Mouse (Mus musculus) granulocyte monocyte progenitor cell, adult 5-6 weeks (primary cell): Measurements from ENCODE around the gene Tmem121b. TPM values are rescaled to one million over a fixed set of nuclear protein-coding genes. Genes with fewer than 3 reads are reported as not detected.

ENCODE experiments used
- ATAC-seq: replicated peaks from 2 replicates; pipeline ENCODE4 v1.8.0; 2016; ENCODE audit warnings: mild to moderate bottlenecking, moderate TSS enrichment, inconsistent platforms; ENCODE audit not compliant: poor library complexity, severe bottlenecking
- total RNA-seq, 2 experiments: library from RNA; stranded (forward) in 1 of 2; stranded (reverse) in 1 of 2; fragments of 200-712, 200-1000 nt in 1 of 2; fragments of >200 nt in 1 of 2; fragmentation: Nextera tagmentation in 1 of 2; gene quantifications; 2 replicates each; pipeline ENCODE4 v1.2.3; 2014 to 2017

Tmem121b gene
- total RNA-seq, 2 experiments from 2014 or later = not detected

DNA sequence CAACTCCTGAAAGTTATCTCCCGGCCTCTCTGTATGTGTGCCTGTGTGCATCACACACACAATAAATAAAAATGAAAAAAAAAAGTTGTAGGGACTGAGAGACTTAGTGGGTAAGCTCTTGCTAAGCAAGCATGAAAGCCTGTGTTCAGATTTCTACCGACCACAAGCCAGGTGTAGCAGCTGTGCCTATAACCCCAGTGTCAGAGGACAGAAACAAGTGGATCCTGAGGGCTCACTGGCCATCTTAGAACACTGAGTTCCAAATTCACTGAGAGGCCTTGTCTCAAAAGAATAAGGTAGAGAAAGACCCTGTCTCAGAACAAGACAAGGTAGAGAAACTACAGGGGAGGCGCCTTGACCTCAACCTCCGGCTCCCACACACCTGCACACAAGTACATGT, 25.3 kb downstream of the Tmem121b start:
- ATAC-seq = no peak

DNA sequence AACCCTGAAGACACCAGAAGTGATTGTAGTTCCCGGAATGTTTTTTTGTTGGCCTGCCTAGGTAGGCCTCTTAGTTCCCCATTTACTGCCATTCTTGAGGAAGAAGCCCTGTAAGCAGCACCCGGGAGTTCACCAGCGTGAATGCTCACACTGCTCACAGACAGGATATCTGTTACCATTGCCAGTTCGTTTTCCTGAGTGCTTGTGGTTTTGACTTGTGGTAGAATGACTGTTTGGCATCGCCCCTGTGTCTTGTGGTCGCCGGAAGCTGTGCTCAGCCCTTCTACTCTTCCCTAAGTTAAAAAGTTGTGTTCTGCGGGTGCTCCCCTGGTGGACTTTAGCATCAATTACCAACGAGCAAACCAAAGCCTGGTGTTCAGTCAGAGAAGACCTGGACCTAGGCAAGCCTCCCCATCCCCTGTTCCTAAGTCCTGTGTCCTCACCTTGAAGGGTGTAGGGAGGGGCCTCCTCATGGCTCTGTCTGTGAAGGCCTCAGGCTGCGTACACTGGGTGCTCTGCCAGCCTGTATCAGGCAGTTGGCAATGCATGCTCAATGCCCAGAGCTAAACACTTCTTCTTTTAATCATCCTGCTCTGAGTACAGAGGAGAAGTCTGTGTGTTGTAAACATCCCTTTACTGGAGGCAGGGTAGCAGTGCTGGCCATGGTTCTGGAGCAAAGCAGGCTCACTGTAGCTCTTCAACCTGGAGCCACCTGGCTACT, 26.8 kb downstream of the Tmem121b start:
- peak; percentile 64 for ATAC-seq

DNA sequence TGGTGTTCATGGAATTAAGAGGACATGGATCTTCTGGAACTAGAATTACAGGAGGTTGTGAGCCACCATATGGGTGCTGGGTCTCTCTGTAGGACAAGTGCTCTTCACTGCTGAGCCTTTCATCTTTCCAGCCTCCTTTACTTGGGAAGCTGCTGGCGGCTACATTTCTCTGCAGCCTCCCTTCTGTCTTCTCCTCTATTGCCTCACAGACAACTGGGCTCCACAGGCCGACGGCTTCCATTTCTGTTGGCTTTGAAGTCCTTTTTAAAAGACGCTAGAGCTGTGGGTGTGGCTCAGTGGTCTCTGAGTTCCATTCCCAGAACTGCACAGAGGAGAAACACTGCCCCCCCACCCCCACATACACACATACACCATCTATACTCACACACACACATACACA, 28.2 kb downstream of the Tmem121b start:
- no peak for ATAC-seq

DNA sequence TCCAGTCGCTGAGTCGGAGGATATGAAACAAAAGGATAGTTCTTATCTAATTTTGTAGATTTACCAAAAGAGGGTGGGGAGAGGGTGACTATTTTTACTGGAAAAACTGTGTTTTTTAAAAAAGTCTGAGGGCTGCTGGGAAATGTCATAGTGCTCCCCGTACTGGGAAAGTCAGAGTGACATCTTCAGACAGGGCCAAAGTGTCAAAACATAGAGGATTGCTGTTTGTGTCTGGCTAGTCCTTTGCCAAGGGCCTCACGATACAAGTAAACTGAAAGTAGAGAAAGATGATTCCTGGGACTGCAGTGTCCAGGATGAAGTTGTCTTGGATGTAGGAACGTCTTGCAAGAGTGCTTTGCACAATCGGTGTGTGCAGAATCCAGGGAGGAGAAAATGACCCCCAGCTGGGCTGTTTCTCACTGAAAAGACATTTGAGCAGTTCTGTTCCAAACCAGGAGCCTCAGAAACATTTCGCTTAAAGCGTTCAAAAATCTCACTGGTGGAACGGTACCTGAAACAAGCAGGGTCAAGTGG, 29.1 kb downstream of the Tmem121b start:
- no peak for ATAC-seq

DNA sequence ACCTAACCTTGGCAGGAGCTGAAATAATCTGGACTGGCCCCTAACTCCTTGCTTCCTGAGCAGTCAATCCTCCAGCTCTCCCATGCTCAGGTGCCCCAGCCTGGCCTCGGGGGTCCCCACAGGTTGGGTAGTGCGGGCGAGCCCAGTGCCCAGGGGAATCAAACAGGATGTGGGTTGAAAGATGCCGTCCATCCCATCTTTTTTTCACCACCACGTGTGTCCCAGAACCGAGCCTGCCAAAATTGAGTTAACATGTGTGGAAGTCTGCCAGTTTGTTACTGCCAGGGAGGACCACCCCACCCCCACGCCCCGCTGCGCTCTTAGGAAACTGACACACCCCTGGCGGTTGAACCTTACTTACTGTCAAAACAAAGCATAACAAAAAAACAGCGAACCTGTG, 29.7 kb downstream of the Tmem121b start:
- peak; percentile 11; the same call in 1 of the 2 replicates for ATAC-seq

DNA sequence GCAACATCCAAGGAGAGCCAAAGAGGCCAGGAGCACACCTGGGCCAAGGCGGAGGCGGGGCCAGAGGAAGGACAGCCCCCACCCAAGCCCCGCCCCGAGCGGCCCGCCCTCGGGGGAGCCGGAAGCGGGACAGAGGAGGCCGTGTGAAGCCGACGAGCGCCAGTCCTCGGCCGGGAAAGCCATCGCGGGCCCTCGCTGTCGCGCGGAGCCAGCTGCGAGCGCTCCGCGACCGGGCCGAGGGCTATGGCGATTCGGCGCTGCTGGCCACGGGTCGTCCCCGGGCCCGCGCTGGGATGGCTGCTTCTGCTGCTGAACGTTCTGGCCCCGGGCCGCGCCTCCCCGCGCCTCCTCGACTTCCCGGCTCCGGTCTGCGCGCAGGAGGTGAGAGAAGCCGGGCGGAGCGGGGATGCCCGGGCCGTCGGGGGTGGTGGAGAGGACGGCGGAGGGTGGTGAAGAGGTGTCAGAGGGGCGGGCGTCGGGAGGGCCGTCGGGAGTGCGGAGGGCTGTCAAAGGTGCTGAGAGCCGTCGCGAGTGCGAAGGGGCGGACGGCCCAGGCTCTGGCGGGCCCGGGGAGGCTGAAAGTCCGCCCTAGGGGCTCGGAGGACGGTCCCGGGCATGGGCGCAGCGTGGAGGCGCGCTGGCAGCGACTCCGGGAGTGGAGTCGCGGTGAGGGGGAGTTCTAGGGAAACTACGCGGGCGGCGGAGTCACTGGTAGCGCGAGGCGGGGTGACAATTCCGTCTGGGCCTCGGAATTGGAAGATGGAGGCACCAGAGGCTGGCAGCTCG, 30.3 kb downstream of the Tmem121b start, which contains the start of gene Il17ra:
Gene Il17ra, plus strand, starts transcription at position 162 of the 786 bp plus-strand sequence.
- ATAC-seq = peak; percentile 29

DNA sequence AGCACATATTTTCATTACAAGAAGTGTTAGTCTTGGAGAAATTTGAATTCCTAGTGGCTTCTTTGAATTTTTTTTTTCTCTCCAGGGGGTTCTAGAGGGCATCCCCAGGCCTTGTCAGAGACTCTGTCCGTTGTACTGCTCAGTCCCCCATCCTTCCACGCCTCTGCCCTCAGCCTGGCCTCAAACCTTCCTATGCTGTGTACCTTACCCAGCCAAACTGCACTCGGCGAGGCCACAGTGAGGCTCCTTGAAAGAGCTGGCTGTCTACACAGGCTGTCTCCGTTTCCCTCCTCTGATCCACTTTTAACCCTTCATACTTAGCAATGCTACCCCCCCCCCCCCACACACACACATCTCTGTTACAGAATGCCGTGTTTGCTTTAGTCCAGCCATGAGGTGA, 31.4 kb downstream of the Tmem121b start:
- no peak for ATAC-seq

DNA sequence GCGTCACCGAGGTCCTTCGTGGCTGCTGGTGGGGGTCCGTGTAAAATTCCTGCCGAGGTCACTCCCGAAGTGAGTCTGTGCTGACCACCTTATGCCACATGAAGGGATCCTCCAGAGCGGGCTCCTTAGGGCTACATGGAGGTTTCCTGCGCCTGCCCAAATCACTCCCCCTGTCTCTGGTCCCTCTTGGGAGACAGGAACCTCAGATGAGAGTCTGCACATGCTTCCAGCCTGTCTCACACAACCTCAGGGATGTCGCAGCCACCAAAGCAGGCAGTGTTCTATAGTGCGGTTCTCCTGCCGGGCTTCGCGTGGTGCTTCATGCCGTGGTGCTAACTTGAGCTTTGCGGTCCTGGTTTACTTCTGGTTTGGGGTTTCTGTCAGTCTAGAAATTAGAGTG, 32.4 kb downstream of the Tmem121b start:
- ATAC-seq = no peak

DNA sequence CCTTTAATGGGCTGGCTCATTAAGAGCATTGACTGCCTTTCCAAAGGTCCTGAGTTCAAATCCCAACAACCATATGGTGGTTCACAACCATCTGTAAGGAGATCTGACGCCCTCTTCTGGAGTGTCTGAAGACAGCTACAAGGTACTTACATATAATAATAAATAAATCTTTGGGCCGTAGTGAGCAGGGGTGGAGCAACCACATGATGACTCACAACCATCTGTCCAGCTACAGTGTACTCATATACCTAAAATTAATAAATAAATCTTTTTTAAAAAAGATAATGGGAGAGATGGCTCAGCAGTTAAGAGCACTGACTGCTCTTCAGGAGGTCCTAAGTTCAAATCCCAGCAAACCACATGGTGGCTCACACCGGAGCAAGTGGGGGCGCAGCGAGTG, 35.9 kb downstream of the Tmem121b start:
- no peak for ATAC-seq

DNA sequence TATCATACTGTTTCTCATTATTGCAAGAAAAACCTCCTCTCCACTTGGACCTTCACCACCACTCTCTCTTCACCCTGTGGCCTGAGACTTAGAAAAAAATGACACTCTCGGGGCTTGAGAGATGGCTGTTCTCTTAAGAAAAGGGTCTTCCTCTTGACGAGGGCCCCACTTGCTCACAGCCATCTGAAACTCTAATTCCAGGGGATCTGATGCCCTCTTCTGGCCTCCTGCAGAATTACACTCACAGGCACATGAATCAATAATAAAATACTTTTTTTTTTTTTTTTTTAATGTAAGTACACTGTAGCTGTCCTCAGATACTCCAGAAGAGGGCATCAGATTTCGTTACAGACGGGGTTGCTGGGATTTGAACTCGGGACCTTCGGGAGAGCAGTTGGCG, 36.5 kb downstream of the Tmem121b start:
- ATAC-seq = no peak

DNA sequence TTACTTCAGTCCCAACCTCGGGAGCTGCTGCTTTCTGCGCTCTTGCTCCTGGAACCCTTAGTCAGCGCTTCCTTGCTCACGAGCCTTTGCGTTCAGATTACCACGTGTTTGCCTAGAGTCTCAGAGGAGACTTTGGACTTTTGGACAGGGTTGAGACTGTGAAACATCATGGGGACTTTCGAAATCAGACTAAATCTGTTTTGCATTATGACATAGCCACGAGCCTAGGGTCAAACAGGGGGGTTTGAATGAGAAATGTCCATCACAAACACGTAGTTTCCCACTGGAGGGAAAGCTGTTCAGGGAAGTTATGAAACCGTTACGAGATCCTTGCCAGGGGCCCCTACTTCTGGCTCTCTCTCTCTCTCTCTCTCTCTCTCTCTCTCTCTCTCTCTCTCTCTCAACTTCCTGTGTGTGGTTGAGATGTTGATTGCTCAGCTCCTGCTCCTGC, 39.0 kb downstream of the Tmem121b start:
- peak; percentile 64 for ATAC-seq

DNA sequence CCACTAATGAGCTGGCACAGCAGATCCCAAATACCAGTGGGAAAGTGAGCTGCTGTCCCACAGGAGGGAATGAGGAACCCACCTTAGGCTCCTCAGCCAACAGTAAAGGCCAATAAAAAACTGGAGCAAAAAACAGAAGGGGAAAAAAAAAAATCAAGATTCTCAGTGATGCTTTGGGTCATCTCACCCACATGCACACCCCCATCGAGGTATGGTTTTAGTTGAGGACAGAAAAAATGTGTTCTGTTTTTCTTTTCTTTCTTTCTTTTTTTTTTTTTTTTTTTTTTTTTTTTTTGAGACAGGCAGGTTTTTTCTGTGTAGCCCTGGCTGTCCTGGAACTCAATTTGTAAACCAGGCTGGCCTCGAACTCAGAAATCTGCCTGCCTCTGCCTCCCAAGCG, 40.1 kb downstream of the Tmem121b start:
- ATAC-seq = no peak

DNA sequence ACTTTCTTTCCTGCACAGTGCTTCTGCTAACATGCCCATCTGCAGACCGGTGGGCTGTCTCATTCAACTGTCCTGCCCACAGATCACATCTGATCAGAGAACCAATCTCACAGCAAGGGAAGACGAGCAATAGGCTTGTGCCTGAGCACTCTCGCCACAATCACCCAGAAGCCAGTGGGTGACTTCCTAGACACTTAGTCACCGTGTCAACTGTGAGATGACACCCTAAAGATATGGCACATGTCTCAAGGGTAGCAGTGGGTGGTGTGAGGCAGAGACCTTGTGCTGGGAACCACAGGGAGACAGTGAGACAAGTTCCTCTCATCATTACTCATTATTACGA, 40.5 kb downstream of the Tmem121b start:
- peak; percentile 57 for ATAC-seq

DNA sequence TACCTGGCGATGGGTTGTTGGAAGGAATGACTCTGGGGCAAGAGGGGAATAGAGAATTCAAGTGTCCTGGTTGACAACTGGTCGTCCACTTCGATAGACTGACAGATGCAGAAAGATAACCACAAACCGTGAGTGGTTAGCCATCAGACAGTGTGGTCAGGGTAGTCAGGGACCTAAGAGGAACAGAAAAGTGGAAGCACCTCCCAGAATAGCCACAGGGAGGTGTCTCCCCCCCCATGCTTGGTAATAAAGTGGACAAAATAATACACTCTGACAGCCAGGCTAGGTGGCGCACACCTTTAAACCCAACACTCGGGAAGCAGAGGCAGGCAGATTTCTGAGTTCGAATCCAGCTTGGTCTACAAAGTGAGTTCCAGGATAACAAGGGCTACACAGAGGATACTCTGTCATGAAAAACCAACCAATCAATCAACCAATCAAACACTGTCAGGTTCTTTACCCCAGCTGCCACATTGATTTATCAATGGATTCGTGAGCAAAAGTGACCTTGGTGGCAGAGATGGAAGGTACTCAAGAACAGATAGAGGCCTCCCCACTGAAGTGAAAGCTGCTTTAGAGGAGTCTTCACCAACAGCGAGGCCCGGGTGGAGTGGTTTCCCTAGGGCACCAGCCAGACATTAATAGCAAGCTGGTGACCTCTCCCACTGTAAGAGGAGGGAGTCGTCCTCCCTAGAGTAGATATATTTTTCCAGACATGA, 41.1 kb downstream of the Tmem121b start:
- peak; percentile 68 for ATAC-seq

DNA sequence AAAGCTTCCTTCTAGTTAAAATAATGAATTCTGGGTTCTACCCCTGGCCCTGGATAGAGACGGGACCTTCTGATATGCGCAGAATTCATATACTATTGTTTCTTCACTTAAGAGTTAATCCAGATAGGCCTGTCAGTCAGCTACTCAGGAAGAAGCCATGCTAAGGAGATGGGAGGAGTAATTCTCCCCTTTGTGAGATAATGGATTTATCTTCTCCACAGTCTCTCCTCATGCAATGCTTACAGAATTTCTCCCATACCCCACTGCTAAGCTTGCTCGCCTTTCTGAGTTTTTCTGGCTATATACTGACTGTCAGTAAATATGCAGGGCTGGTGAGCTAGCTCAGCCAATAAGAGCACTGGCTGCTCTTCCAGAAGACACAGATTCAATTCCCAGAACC, 43.4 kb downstream of the Tmem121b start:
- ATAC-seq = no peak

DNA sequence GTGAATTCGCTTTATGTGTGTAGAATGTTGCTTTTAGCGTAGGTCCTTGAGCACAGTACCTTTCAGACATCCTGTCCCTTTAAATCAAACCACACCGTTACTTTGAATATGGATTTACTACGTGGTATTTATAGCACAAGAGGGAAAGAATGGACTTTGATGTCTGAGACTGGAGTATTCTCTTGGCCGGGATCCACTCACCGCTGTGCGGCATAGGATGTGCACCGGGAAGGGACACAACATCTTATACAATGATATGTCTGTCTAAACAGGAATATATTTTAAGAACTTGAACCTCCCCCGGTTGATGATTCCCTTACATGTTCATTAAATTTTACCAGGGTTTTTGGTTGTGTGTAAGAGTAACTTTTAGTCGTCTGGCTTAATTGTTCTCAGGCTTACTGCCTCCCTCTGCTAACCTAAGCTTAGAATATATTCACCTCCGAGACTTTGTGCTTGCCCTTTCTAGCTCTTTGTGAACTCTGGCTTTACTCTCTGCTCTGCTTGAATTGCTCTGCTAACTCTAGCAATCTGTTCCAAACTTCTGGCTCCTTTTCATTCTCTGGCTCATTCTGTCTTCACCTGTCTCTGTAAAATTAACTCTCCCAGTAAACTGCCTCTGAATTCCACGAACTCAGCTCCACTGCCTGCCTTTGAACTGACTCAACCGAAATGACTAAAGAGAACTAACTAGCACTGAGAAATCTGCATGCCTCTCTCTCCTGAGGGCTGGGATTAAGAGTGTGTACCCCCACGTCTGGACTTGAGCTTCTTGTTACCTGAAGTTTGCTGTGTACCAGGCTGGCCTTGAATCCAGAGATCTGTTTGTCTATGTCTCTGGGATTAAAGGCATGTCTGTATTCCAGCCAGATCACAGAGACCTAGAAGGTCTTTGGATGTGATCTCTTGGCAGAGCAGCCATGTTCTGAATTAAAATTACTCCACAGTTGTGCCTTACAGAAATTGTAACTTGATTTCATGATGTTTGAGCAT, 49.9 kb downstream of the Tmem121b start:
- ATAC-seq = no peak

DNA sequence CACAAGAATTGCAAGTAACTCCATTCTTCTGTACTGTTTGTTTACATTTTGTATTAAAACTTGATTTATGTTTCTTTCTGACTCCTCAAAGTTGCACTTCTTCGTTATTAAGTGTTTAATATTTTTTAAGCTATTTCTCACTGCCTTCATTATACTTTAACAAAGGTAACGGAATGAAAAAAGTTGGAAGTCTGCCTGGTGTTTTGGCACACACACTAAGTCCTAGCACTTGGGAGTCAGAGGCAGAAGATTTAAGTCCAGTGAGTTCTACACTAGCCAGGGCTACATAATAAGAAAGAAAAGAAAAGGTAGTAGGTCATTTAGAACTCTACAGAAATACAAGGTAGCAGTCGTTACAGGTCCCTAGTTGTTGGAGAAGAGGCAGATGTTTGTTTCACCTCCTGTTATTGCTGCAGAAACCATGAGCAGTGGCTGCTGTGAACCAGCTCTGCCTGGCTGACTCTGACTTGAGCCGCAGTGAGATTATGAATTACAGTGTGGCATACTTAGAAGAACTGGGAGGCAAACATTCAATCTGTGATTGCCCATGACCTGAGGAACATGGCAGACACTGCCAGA, 51.3 kb downstream of the Tmem121b start:
- no peak for ATAC-seq
